1 mouse cellular context compared by ENCODE assay signal in the genomic region with DNA sequence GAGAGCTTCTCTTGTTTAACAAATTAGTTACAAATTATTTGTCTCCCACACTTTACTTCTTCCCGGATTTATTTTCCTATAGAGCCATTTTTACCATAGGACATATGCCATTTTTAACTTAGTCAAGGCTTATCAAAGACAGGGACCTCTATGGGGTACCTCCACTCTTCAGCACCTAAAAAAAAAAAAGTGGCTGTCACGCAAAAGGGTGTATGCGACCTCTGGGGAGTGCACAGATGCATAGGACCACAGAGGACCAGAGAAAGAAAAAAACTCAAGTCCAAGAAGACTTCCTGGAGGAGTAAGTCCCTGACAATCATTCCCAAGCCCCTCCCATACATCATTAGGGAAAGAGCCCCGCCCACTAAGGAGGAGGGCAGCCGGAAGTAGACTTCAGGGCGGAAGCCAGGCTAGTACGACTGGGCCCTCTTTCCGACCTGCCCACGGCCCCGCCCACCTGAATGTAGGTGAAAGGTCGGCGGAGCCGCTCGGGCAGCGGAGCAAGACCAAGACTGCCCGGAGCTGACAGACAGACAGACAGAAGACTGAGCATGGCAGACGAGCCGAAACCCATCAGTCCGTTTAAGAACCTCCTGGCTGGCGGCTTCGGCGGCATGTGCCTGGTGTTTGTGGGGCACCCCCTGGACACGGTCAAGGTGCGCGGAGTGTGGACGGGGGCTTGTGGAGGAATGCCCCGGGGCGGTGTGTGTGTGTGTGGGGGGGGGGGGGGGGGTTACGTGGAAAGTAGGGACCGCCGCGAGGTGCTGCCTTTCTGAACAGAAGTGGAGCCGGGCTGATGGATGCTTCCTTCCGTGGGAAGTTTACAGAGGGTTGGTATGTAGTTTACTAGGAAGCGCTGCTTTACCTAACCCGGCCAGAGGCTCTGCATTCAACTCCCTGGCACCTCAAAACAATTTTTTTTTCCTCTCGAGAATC.
TF ChIP-seq lines count a peak whose summit lies in the region.

A gene (plus strand): TSS at position 412 of the 936 bp plus-strand sequence.

TF ChIP-seq in CH12.LX, 34 proteins besides CTCF, POLR2A, EP300 and RAD21 (continued from another document):
- TF ChIP-seq MEF2A (IDR thresholded peaks at IDR 0.05; ENCODE audit: borderline replicate concordance, low read depth, low read length) (0 out of 2 replicates have a peak, but pooled peaks have one; percentile 25), ZKSCAN1 (IDR thresholded peaks at IDR 0.05; ENCODE audit: borderline replicate concordance, low read depth, low read length) (no peak; the same call in 1 of the 2 replicates), ZMIZ1 (IDR thresholded peaks at IDR 0.05; ENCODE audit: low read depth, low read length) (no peak; the same call in 1 of the 2 replicates), E2F4 (IDR thresholded peaks at IDR 0.05; ENCODE audit: insufficient replicate concordance, low read depth, low read length) (no peak), TCF12 (IDR thresholded peaks at IDR 0.05; ENCODE audit: low read depth, low read length) (peak; percentile 60; the same call in 1 of the 2 replicates), GABPA (IDR thresholded peaks at IDR 0.05; ENCODE audit: insufficient replicate concordance, low read depth, low read length) (no peak), KAT2A (IDR thresholded peaks at IDR 0.05; ENCODE audit: insufficient replicate concordance, low read length) (no peak), IRF4 (IDR thresholded peaks at IDR 0.05; ENCODE audit: low read depth, low read length) (no peak), BHLHE40 (IDR thresholded peaks at IDR 0.05; ENCODE audit: low read depth, low read length) (peak; percentile 49; the same call in 1 of the 2 replicates), USF2 (conservative IDR thresholded peaks at IDR 0.05; ENCODE audit: low read depth, low read length) (no peak), ELF1 (IDR thresholded peaks at IDR 0.05; ENCODE audit: low read depth, low read length) (peak; percentile 90), SMC3 (IDR thresholded peaks at IDR 0.05; ENCODE audit: low read depth, low read length) (no peak), PAX5 (IDR thresholded peaks at IDR 0.05; ENCODE audit: low read length) (no peak), RCOR1 (conservative IDR thresholded peaks at IDR 0.05; ENCODE audit: low read depth, low read length) (peak; percentile 3; the same call in 1 of the 2 replicates), NRF1 (IDR thresholded peaks at IDR 0.05; ENCODE audit: low read depth, low read length) (no peak), CHD2 (IDR thresholded peaks at IDR 0.05; ENCODE audit: low read length) (no peak), MAX (IDR thresholded peaks at IDR 0.05; ENCODE audit: low read length) (no peak), USF1 (IDR thresholded peaks at IDR 0.05; ENCODE audit: low read depth, low read length) (no peak), MAFK (IDR thresholded peaks at IDR 0.05; ENCODE audit: insufficient replicate concordance, low read length) (no peak), JUND (conservative IDR thresholded peaks at IDR 0.05; ENCODE audit: low read depth, low read length) (no peak), ZNF384 (IDR thresholded peaks at IDR 0.05; ENCODE audit: low read depth, low read length) (peak; percentile 68), MXI1 (IDR thresholded peaks at IDR 0.05; ENCODE audit: low read depth, low read length) (peak; percentile 27; the same call in 1 of the 2 replicates), ETS1 (conservative IDR thresholded peaks at IDR 0.05; ENCODE audit: low read depth, low read length) (no peak), ZC3H11A (IDR thresholded peaks at IDR 0.05; ENCODE audit: low read depth, low read length) (no peak), UBTF (IDR thresholded peaks at IDR 0.05; ENCODE audit: low read depth, low read length) (no peak), CHD1 (IDR thresholded peaks at IDR 0.05; ENCODE audit: low read depth, low read length) (no peak), NELFE (IDR thresholded peaks at IDR 0.05; ENCODE audit: low read depth, low read length) (no peak), POLR2AphosphoS2 (IDR thresholded peaks at IDR 0.05; ENCODE audit: low read depth, low read length) (no peak), SIN3A (IDR thresholded peaks at IDR 0.05; ENCODE audit: low read length) (peak; percentile 64), JUN (IDR thresholded peaks at IDR 0.05; ENCODE audit: insufficient read depth, low read depth, low read length) (no peak)
TF ChIP-seq in CH12.LX: peak in this region for 10.
